Mouse (Mus musculus) CH12.LX (cell line): ENCODE data around the gene Ccdc88c.

Experiments
- MAX ChIP-seq: IDR thresholded peaks from 2 replicates; pipeline ENCODE4 v1.6.1; 2011; ENCODE audit warnings: low read length, improper control_type of control experiment
- POLR2A ChIP-seq: IDR thresholded peaks from 2 replicates; pipeline ENCODE4 v1.6.1; 2011; ENCODE audit warnings: low read depth, mild to moderate bottlenecking, improper control_type of control experiment, low read length

DNA sequence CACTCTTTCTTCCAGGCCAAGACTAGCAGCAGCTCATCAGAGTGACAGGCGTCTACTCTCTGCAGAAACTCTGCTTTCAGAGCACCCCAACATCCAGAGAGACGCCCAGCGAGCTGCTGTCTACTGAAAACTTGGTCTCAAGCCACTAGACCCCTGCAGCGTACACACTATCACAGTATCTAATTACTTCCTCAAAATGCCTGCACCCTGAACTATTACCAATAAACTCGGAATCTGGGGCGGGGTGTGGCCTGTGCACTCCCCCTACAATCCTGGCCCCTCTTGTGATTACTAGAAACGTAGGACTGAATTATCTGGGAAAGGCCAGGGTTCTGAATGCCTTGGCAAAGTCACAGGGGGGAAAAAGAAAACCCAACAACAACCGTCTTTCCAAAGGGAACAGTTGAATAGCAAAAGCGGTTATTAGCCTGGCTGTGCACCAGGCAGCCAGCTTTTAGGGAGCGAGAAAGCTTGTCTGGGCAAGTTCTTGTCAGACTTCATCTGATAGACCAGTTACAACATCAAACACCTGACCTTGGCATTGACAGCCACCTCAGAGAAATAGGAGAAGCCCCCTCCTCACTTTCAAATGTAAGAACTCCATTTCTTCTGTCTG, 14.2 kb downstream of the Ccdc88c start:
- TF ChIP-seq POLR2A (no peak), MAX (no peak)
